Mouse (Mus musculus) urinary bladder, adult 18-20 months (tissue): ENCODE measurements around the gene Dock3.
A peak's percentile ranks its signal among the peaks of the same experiment; 100 is the strongest.
"Not testable (repeated sequence)": the region's sequence is repeated elsewhere in the genome, so short reads cannot be mapped to it uniquely, and the experiment has no call there.

Source experiments
- DNase-seq, 2 experiments: peaks; one replicate each; pipeline ENCODE4 v3.0.0; 2022; ENCODE audit warnings: low spot score in 2 of 2, mixed read lengths in 2 of 2

Dock3 gene

DNA sequence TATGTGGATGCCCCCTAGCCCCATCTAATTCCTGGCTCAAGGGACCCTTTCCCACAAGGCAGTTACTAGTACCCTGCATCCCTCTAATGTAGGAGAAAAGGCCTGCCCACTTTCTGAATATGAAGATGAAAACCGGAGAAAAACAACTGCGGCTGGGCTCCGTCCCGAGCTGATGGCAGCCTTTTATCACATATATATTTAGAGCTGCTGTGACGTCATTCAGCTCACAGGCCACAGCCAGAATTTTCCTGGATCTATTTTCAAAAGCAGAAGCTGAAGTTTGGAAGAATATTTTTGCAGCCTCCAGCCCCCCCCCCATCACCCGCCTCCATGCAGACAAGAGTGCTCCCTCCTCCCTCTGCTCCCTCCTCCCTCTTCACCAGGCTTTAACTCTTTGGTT, 27.9 kb upstream of the Dock3 start:
- no peak for DNase-seq

DNA sequence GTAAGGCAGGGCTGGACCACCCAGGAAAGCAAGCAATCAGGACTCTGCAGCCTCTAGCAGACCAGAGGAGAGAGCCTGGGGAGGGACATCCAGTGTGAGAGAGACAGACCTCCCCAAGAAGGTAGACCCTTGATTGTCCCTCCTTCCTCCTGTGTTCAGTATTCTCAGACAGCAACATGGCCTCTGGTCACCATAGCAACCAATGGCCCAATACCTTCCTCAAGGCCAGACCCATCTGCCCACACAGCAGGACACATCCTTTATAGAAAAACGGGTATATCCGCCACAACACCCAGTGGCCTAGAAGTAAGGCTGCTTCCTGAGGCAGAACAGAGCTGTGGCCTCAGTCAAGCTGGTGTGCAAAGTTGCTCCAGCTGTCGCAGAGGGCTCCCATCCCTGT, 23.9 kb upstream of the Dock3 start:
- no peak for DNase-seq

DNA sequence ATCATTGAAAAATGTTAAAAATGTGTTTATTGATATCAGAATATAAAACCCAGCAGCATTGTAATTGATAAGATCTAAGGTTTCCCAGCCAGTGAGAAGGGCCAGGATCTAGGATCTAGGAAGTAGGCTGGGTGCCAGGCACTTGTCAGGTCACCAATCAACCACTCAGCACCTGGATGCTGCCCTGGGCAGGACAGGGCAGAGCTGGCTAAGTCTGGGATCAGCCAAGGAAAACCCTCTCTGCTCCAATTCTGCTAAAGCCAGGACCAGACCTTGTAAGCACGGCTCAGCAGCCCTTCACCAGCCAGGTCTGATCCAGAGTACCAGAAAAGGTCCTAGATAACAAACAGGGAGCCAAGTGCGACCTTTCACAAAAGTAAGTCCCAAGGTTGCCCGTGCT, 23.2 kb upstream of the Dock3 start:
- no peak for DNase-seq

DNA sequence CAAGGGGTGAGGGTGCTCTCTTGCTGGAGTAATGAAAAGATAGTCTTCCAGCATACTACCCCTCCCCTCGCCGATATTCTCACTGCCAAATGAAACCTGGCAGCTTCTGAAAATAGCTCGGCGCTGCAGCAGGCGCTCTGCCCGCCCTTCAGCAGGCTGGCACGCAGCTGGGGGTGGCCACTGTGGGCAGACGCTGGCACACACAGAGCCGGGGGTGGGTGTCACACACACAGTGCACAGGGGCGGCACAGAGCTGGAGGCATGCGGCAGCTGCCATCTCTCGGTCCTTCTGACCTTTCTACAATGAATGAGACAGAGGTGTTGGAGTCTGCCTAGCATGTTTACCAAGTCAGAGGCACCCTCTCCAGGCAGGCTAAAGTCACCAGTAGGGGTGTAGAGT, 22.8 kb upstream of the Dock3 start:
- DNase-seq, result no peak

DNA sequence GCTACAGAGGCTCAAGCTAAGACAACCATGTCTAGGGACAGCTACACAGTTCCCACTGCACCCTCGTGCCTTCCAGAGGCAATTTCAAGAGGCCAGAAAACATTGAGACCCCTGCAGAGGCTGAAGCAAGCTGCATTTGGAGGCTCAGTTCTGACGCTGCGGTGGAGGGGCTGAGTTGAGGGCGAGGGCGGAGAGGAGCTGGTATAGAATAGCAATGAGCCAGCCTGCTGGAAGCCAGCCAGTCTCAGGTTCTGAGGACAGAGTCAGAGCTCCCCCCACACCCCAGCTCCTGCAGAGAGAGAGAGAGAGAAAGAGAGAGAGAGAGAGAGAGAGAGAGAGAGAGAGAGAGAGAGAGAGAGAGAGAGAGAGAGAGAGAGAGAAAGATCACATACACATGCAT, 20.5 kb upstream of the Dock3 start:
- DNase-seq, result no peak

DNA sequence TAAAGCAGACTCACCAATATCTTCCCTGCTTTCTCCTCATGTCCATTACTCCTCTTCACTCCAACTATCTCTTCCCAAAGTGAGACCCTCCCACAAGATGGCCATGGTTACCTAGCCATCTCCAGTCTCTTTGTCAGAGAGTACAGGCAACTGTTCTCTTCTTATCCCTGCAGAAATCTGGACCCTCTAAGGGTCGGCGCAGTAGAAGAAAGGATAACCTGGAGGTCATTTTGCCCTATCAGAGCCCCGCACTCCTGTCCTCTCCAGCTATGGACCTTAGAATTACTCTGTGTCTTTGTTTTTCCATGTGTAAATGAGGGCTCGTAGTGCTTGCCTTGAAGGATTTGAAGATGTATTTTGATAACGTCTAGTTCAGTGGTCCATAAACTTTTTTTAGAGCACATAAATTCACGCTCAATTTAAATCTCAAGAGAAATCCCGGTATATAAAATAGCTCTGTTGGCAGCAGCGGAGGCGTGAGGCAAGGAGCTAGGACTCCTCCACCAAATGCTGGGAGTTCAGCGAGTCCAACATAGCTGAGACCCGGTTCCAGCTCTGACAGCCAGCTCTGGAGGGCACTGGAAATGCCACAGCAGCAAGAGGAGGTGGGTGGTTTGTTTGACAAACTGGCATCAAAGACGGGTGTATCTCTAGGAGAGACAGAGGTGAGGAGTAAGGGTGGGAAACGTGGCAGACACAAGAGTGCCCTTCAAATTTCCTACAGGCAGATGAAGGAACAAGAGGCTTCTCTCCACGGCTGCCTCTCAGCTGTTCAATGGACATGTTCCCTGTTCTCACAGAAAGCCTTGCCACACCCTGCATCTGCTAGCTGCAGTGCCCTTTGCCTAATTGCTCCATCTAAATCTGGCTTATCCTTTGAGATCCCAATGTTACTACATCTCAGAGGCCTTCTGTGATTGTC, 19.0 kb upstream of the Dock3 start:
- DNase-seq, result no peak

DNA sequence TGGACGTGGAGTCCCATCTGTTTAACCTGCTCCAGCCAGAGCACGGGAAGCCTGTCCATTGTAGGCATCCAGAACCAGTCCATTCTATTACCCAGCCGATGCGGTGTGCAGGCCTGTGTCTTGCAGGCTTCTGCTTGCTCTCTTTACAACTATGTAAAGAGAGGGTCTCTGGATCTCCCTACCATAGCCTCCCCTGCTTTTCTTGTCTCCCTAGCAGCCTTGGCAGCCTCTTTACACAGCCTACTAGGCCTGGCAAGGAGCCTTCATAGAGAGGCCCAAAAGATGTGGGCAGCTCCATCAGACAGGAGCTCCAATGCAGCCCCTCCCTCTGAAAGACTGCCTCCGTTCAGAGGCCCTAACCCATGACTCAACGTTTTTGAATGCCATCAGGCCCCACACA, 17.4 kb upstream of the Dock3 start:
- no peak for DNase-seq

DNA sequence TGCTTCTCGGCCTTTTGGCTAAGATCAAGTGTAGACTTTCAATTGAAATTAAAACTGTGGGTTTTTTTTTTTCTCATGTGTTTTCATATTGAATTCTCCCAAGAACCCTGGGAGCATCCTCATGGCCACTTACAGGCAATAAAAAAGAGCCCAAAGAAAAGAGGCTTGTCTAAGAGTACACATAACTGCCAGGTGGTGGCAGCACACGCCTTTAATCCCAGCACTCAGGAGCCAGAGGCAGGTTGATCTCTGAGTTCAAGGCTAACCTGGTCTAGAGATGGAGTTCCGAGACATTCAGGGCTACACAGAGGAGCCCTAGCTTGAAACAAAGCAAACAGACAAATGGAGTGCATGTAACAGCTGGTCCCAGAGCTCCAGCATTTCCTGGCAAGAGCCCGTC, 14.5 kb upstream of the Dock3 start:
- no peak for DNase-seq

DNA sequence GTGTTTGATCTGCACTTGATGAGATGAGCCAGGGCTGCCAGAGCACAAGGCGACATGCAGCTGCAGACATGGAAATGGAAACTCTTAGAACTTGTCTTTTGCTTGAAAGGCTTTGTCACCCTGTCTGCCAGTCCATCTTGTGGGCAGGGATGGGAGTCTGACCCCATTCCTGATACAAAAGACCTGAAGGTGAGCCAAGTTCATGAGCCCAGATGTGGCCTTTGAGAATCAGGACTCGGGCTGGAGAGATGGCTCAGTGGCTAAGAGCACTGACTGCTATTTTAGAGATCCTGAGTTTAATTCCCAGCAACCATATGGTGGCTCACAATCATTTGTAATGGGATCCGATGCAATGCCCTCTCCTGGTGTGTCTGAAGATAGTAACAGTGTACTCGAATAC, 13.6 kb upstream of the Dock3 start:
- DNase-seq, result no peak

DNA sequence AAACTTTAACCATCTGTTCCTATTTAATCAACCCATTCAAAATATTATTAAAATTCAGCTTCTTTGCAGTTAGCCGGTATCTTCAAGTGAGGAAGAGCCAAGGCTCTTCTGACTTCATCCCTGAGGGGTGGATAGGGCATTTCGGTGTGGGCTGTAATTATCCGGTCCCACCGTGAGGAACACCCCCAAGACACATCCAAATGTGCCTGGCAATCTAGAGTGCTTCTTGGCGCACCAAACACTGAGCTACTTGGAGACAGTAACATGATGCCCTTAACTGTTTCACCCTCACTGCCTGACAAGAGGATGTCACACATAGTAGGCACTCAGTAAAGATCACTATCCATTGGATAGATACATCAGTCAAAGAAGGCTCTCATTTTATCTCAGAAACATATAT, 4.4 kb upstream of the Dock3 start:
- DNase-seq, result no peak

DNA sequence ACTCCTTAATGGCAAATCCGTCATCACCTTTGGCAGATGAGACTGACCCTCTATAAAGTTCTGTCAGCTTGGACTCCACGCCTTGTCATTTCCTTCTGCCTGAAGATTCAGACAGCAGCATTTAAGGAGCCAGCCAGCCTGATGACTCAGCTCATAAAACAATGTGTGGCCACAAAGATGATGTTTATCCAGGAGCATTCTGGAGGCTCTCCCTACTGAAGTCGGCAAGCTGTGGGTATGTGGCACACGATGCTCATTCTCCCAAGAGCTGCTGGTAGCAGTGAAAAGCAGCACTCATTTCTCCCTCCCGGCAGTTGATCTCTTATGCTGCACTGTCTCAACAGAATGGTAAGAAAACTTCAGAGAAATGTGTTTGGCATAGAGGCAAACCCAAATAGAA, 3.6 kb upstream of the Dock3 start:
- no peak for DNase-seq

DNA sequence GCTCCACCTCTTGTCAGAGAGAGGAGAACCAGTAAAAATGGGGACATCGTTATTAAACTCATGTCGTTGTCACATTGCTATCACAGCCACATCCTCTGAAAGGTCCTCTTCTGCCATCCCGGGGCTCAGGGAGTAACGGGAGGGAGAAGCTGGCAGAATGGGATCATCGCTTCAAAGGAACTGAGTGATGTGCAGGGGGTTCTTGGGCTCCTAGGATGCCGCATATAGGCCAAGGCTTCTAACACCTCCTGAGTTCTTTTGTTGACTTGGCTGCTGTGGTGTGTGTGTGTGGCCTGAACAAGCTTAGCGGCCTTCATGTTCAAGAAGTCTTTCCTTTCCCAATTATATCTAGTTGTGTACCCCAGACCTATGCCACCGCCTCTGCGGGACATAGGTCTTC, 431 bp upstream of the Dock3 start:
- no peak for DNase-seq

DNA sequence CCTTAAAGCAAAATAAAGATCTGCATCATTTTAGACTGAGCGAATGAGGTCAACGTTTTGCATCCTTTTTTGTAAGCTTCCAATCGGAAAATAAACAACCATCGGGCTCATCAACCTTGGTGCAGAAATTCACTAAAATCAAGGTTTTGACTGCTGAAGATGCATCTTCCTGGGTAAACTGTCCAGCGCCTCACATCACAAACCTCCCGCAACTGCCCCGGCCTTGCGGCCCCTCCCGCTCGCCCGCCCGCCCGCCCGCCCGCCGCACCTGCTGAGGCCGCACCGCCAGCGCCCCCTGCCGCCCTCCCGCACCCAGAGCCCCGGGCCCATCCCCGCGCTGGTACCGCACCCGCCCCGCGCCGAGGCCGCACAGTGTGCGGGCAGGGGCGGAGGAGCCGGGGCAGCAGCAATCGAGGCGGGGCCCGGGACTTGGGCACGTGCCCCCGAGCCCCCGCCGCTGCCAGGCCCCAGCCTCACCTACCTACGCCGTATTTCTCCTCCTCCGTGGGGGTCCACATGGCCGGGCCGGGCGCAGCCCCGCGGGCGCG, 644 bp downstream of the Dock3 start:
- DNase-seq, result peak in 1 of 2 experiments; percentile 27

DNA sequence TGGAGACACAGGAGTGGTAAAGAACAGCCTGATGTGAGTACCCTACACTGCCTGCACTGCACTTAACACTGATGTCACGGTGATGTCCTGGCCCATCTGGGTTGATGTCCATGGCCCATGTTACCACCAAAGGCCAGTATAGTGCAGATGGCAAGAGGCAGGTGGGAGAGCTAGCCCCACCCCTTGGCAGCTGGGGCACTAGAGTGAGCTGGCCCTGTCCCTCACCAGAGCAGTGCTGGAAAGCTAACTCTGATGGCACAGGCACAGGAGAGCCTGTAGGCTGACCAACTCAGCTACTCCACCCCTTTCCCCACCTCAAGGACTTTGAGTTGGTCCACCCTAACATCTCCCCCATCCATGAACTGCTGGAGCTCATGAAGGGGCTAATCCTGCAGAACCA, 7.1 kb downstream of the Dock3 start:
- no peak for DNase-seq

DNA sequence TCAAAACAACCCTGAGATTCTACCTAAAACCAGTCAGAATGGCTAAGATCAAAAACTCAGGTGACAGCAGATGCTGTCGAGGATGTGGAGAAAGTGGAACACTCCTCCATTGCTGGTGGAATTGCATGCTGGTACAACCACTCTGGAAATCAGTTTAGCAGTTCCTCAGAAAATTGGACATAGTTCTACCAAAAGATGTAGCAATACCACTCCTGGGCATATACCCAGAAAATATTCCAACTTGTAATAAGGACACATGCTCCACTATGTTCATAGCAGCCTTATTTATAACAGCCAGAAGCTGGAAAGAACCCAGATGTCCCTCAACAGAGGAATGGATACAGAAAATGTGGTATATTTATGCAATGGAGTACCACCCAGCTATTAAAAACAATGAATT, 56.9 kb downstream of the Dock3 start:
- DNase-seq, result not testable (repeated sequence)

DNA sequence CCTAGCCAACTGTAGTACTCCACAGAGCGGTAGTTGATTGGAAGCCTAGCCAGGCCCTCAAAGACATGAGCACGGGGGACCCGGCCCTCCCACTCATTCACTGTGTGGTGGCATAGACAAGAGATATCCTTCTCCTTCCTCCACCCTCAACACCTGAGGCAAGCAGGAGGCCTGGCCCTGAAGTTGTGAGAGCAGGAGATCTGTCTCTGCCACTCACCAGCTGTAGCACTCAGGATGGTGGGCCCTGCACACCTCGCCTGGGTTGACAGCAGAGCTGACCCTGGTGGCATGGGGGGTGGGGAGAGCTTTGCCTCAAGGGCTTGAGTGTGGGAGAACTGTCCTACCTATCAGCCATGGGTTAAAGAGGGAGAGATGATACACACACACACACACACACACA, 65.9 kb downstream of the Dock3 start:
- DNase-seq, result no peak

DNA sequence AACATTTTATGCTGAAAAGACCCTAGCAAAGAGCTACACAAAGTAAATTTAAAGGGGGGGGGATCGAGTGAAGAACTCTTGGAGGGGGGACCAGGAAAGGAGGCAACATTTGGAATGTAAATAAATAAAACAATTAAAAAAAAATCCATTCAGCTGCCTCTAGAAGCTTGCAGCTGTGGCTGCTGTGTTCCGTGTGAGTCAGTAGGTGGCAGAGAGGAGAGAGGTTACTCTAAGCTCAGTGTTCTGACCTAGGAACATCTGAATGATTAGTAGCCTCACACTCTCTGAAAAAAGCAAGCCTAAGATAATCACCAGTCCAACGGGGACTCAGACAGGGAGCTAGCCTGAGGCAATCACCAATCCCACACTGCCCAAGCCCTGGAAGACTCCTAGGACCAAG, 66.9 kb downstream of the Dock3 start:
- DNase-seq, result no peak

DNA sequence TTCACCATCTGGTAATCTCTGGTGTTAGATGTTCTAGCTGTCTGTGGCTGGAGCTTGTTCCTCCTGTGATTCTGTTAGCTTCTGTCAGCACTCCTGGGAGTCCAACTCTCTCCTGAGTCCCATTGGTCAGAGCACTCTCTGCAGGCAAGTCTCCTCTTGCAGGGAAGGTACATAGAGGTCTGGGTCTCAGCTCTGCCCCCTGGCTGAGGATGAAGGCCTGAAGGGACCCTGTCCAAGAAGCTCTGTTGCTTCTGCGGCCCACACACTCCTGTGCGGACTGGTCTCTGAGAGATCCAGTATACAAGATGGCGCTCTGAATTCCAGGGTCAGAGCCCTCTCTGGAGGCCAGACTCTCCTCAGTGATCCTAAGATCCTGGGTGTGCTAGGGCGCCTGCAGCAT, 75.3 kb downstream of the Dock3 start:
- DNase-seq, result not testable (repeated sequence)

DNA sequence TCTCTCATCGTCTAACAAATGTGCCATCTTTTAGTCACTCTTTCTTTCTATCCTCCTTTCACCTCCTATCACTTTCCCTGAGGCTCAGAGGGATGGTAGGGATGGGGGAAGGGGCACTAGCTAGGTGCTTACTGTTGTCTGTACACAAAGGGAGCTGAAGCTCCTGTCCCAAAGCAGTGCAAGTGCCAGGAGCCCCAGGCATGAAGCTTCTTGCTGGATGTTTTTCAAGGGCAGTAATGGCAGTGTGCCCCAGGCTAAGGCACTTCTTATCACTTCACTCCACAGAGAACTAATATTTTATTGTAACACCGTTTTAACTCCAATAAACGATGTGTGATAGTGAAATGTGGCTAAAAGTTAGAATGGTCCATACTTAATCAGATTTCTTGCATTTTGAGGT, 118.9 kb downstream of the Dock3 start:
- DNase-seq, result no peak

DNA sequence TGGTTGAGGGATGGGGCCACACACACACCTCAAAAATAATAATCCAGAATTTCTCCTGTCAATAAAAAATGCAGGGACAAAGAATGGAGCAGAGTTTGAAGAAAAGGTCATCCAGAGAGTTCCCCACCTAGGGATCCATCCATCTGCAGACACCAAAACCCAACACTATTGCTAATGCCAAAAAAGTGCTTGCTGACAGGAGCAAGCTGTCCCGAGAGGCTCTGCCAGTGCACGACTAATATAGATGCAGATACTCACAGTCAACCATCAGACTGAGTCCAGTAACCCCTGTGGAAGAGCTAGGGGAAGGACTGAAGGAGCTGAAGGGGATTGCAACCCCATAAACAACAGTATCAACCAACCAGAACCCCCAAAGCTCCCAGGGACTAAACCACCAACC, 119.7 kb downstream of the Dock3 start:
- DNase-seq, result no peak

DNA sequence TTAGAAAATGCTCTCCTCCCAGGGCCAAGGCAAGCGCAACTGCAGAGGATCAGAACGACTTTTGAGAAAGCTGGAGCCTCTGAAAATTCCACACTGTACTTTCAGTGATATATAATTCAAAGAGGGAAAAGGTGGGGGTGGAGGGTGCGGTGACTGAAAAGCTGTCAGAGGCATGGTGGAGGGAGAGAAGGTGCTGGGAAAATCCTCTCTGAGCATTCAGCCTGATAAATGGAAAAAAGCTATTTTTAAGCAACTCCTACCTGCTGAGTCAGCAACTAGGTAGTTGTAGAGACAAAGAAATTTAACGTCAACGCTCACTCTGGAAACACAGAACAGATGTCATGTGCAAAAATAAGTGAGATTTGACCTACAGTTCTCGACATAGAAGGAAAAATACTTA, 132.2 kb downstream of the Dock3 start:
- no peak for DNase-seq

DNA sequence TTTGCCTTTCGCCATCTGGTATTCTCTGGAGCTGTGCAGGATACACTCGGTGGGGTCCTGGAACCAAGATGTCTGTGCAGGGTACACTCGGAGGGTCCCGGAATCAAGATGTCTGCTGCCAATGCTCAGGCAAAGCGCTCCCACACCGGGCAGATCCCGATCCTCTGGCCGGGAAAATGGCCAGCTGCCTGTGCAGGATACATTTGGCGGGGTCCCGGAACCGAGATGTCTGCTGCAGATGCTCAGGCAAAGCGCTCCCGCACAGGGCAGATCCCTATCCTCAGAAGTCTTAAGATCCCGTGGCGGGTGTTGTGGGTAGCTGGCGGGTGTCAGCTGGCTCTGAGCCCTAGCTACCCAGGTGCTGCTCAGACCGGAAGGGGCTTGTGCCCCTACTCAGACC, 142.3 kb downstream of the Dock3 start:
- not testable (repeated sequence) for DNase-seq

DNA sequence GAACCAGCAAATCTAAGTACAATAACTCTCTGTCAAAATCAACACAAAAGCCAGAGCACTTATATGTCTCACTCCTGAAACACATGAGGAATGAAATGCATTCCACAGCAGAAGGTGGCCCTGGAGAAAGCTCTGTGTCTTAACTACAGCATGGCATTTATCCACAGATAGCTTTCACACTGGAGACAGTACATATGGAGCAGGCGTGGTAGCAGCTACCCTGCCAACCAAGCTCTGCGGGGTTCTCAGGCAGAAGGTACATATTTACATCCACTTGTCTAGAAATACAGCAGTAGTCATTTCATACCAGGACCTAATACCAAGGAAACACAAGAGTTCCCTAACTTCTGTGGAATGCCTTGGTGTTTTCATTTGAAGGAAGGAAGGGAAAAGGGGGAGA, 144.2 kb downstream of the Dock3 start:
- DNase-seq, result no peak

DNA sequence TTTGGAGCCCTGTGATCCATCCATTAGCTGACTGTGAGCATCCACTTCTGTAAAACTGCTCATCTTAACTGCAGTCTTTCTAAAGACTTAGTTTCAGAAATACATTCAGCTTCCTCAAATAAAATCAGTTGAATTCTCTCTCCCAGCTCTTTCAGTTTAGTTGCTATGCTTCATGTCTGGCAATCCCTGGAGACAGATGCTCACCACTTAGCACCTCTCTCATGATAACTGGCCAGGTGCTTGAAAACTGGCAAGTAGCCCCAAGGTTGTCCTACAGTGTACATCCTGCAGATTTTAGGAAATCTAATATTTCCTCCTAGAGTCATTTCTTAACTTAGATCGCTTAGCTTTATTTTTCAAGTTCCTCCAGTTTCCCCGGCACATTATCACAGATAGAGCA, 193.8 kb downstream of the Dock3 start:
- no peak for DNase-seq
